Mouse (Mus musculus) lung, postnatal 10 days (tissue): Measurements from ENCODE around the gene Cntn2.
A peak's percentile ranks its signal among the peaks of the same experiment; 100 is the strongest.

Source experiments
- DNase-seq: peaks from one replicate; pipeline ENCODE4 v3.0.0; 2021

Cntn2 gene

GRCm38 (mm10) chr1:132557901-132558631 is 15.0 kb upstream of the Cntn2 start:
- DNase-seq: peak; percentile 34

DNA sequence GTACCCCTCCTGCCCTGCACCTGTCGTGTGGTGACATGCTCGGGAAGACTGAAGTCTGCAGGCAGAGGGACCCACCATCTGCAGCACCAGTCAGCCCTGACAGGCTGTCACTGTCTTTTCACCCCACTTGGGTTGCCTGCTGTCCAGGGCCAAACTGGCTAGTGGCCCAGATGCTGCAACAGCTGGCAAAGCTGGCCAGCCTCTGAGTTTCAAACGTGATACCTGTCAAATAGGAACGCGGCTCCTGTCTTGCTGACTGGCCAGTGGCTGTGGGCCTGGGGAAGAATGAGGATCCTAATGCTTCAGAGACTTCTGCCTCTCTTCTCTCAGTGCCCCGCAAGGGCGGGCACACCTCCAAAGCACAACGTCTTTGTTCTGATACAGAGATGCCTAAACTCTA is 733 bp upstream of the Cntn2 start:
- no peak for DNase-seq

GRCm38 (mm10) chr1:132541824-132542599 is 1.0 kb downstream of the Cntn2 start:
- no peak for DNase-seq

GRCm38 (mm10) chr1:132541171-132541823 is 1.8 kb downstream of the Cntn2 start:
- DNase-seq: peak; percentile 32

DNA sequence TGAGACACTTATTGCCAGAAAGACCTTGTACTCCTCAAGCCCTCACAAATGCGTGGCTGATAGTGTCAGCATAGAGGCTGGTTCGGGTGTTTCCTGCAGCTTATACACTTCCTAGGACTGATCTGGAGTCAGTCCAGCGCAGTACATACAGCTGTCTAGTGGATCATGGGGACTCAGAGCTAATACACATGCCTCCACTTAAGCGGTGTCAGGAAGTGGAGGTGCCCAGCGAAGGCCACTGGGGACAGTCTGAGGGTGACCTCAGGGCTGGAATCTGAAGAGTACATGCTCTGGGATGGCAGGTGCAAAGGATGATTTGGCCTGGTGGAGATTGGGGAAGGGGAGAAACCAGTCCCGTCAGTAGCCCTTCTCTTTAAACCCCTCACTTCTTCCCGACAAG is 2.4 kb downstream of the Cntn2 start:
- no peak for DNase-seq

- no peak for DNase-seq
Observed at GRCm38 (mm10) chr1:132537736-132538135, 5.3 kb downstream of the Cntn2 start.

GRCm38 (mm10) chr1:132536416-132536815 is 6.6 kb downstream of the Cntn2 start:
- no peak for DNase-seq

DNA sequence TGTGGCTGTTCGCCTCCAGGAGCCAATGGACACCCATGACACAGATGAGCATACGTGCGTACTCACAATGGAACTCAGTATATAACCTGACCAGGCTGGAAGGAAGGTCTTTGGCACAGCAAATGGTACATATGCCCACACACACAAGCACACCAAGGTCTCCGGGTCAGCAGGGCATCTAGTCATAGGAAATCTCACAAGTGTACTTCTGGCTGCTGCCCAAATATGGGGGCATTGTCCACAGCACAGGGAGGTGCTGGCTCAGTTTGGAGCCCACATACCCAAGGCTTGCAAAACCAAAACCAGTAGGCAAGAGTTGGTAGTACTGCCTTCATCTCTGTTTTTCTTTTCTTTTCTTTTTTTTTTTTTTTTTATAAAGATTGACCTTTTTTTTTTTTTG is 7.5 kb downstream of the Cntn2 start:
- no peak for DNase-seq

- DNase-seq: no peak
Observed at GRCm38 (mm10) chr1:132533840-132534239, 9.2 kb downstream of the Cntn2 start.

DNA sequence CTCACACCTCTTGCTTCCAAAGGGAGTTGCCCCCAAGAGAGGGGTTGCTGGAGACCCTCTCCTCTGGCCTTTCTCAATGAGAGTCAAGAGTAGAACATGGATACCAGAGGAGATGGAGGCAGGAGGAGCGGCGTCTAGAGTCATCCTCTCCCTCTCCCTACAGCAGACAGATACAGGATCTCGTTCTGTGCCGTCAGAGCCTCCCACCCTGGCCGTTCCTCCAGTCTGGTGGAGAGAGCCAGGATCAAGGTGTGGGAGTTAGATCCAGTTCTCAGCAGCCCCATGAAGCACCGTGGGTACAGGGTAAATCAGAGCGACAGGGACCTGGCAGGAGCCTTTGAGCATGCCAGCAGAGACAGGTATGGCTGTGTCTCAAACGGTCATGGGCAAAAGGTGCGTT is 10.5 kb downstream of the Cntn2 start:
- no peak for DNase-seq

- no peak for DNase-seq
Observed at GRCm38 (mm10) chr1:132530631-132531191, 12.3 kb downstream of the Cntn2 start.

DNA sequence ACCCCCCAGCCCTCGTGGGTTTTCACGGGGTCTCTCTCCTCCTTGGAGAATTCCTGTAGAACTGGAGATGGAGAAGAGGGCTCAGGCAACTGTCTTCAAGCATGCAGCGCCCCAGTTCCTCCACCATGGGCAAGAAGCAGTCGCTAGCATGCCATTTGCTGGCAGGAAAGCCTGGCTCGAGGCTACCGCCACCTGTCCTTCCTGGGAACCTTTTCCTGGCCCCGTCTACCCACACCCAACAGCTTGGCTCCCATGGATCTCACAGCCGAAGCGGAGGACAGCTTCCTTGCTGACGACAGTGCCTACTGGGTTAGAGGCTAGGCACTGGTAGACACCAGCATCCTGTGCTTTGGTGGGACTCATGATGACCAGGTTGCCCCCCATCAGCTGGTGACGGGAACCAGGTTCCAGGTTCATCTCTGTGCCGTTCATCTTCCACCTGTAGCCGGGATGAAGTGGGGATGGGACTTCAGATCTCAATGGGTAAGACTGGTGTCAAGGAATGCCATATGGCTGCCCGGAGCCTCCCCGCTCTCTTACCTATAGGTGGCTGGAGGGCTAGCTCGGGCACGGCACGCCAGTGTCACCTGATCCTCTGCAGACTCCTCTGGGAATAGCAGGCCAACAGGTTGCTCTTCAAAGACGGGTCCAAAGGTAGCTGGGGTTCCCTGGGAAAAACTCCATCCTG is 14.3 kb downstream of the Cntn2 start:
- no peak for DNase-seq

GRCm38 (mm10) chr1:132528071-132528470 is 15.0 kb downstream of the Cntn2 start:
- no peak for DNase-seq

DNA sequence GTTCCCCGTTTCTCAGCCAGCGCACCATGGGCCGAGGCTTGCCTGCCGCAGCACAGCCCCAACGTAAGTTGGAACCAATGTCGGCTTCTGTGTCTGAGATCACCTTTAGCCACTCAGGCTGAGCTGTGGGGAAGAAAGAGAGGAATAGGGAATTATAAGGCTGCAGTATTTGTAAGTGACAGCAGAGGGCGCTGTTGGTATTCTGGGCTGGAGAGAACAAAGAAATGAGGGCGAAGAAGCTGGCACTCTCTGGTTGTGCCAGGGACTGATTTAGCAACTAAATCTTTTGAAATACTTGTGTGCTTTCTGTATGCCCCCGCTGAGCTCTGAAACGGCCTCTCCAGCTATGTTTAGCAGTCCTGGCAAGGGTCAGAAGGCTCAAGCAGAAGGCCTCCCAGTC is 17.2 kb downstream of the Cntn2 start:
- DNase-seq: peak; percentile 77

DNA sequence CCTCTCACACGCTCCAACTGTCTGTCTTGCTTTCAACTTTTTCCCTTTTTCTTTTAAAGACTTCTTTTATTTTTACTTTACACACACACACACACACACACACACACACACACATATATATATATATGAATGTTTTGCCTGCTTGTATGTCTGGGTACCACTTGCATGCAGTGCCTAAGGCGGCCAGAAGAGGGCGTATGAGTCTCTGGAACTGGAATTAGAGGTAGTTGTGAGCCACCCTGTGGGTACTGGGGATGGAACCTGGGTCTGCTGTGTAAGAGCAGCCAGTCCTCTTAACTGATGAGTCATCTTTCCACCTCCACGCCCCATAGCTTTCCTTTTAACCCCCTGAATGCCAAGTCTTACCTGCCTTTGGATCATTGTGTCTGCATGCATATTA is 19.1 kb downstream of the Cntn2 start:
- DNase-seq: peak; percentile 39

DNA sequence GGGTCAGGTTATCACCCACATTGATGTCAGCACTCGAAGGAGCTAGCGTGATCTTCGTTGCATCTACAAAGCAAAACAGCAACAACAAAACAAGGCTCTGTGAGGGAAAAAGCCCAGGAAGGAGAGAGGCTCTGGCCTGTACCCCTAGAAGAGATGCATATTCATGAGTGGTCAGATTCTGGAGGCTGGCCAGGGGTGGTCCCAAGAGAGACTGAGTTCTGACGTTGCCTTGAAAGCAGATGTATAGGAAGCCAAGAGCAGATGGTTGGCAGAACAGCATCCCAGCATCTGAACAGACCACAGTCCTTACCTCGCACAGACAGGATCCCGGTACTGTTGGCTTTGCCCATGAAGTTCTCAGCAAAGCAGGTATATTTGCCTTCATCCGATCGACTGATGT is 20.0 kb downstream of the Cntn2 start:
- no peak for DNase-seq

DNA sequence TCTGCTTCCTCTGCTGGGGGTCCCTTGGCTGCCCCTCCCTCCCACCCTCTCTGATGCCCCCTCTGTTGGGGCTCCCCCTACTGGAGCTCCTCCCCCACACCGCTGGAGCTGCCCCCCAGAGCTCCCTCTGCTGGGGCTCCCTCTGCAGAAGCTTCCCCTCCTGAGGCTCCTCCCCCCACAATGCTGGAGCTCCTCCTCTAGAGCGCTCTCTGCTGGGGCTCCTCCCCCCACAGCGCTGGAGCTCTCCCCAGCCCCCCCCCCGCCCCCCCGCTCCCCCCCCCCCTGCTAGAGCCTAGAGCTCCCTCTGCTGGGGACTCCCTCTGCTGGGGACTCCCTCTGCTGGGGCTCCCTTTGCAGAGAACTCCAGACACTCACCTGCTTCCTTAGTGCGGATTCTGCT is 22.3 kb downstream of the Cntn2 start:
- DNase-seq: peak; percentile 87

- DNase-seq: no peak
Observed at GRCm38 (mm10) chr1:132519734-132520133, 23.3 kb downstream of the Cntn2 start.

DNA sequence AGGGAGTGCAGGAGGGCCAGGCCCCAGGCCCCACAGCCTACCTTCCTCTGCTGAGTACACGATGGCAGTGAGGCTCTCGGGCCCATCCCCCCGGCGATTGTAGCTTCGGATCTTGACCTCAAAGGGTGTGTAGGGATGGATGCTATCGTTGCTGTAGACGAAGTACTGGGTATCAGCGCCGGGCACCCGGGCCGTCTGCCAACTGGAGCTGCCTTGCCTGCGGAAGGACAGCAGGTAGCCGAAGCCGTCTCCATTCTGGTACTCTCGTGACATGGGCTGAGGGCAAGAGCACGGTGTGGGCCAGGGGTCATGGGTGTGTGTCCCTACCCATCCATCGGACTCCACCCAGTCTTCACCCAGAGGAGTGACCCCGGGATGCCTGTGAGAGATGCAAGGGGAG is 24.4 kb downstream of the Cntn2 start:
- DNase-seq: no peak

GRCm38 (mm10) chr1:132516776-132517175 is 26.3 kb downstream of the Cntn2 start:
- DNase-seq: no peak

- no peak for DNase-seq
Observed at GRCm38 (mm10) chr1:132515339-132515738, 27.7 kb downstream of the Cntn2 start.

- no peak for DNase-seq
Observed at GRCm38 (mm10) chr1:132512106-132512505, 30.9 kb downstream of the Cntn2 start.

GRCm38 (mm10) chr1:132511521-132511920 is 31.5 kb downstream of the Cntn2 start:
- peak; percentile 24 for DNase-seq
